Mouse (Mus musculus) induced T-regulatory cell, adult 2 months (primary cell): ENCODE measurements around the gene Cdca5.

Experiments
- DNase-seq: peaks from one replicate; pipeline ENCODE4 v3.0.0-alpha.2; 2012; ENCODE audit warnings: low read depth

Gene Cdca5

DNA sequence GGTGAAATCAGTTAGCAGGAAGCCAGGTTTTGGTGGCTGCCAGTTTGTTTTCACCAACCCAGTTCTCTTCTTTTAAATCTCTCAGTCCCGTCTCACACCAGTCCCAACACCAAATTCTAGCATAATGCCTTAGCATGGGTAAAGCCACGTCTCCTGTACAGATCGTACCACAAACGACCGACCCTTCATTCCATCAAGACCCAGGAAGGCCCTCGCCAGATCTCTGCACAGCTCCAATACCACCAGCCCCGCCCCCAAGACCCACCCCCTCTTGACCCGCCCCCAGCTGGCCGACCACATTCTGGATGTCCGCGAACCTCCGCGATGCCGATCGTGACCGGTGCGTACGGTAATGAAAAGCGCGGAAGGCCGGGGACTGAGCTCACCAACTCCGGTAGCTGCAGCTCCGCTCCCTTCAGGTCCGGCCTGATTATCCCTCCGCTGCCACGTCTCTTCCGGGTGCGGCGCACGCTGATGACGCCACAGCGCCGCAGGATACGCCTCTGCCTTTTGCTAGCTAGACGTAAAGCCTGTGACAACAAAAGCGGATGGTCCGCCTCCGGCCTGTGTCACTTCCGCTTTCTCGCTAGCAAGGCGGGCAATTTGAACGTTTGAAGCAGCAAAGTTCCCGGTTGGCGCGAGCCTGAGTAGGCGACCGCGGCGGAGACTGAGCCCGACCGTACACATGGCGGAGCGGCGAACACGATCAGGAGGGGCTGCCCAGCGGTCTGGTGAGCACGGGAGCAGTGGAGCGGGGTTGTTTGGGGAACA, at the start of gene Cdca5, which contains the start of gene Zfpl1:
Gene Cdca5, plus strand, starts transcription at position 506 of the 771 bp plus-strand sequence.
Gene Zfpl1, minus strand, starts transcription at position 479 of the 771 bp plus-strand sequence.
- DNase-seq = peak; percentile 99

- no peak for DNase-seq
These were observed 48.7 kb upstream of the Cdca5 start for GRCm38 (mm10) chr19:6035966-6036585.

DNA sequence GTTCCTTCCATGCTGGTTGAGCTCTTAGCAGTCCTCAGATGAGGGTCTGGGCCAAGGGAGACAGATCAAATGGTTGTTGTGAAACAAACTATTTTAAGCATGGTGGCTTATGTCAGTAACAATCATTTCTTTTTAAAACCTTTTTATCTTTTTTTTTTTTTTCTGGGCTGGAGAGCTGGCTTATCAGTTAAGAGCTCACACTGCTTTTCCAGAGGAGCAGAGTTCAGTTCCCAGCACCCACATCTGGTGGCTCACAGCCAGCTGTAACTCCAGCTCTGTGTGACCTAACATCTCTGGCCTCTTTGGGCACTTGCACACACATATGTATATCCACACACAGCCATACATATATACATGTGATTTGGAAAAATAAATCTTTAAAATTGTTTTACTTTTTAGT, 47.1 kb upstream of the Cdca5 start:
- DNase-seq = no peak

DNA sequence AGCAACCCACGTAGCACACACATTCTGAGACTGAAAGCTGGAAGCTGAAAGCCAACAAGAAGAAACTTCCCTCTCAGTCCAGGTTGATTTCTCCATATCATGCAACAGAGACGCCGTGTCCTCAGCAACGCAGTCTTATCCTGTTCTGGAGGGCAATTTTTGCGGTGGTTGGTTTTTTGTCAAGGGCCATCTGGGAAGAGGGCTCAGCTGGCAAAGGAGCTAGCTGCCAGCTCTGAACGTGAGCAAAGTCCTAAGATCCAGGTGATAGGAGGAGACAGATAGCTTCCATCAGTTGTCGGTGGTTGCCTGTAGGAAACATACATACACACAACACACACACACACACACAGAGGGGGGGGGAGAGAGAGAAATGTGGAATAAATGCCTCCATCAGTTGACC, 46.5 kb upstream of the Cdca5 start:
- DNase-seq = no peak

DNA sequence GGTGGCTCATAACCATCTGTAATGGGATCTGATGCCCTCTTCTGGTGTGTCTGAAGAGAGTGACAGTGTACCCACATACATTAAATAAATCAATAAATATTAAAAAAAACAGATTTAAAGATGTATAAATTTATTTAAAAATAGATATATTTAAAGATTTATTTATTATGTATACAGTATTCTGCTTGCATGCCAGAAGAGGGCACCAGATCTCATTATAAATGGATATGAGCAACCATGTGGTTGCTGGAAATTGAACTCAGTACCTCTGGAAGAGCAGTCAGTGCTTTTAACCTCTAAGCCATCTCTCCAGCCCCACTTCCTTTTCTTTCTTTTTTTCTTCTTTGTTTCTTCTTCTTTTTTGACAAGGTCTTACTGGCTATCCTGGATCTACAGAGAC, 44.8 kb upstream of the Cdca5 start:
- DNase-seq = peak; percentile 61

- no peak for DNase-seq
These were observed 42.5 kb upstream of the Cdca5 start for GRCm38 (mm10) chr19:6042293-6042692.

- DNase-seq = peak; percentile 80
These were observed 40.7 kb upstream of the Cdca5 start for GRCm38 (mm10) chr19:6044102-6044501.

- peak; percentile 86 for DNase-seq
These were observed 39.2 kb upstream of the Cdca5 start for GRCm38 (mm10) chr19:6045366-6046293.

DNA sequence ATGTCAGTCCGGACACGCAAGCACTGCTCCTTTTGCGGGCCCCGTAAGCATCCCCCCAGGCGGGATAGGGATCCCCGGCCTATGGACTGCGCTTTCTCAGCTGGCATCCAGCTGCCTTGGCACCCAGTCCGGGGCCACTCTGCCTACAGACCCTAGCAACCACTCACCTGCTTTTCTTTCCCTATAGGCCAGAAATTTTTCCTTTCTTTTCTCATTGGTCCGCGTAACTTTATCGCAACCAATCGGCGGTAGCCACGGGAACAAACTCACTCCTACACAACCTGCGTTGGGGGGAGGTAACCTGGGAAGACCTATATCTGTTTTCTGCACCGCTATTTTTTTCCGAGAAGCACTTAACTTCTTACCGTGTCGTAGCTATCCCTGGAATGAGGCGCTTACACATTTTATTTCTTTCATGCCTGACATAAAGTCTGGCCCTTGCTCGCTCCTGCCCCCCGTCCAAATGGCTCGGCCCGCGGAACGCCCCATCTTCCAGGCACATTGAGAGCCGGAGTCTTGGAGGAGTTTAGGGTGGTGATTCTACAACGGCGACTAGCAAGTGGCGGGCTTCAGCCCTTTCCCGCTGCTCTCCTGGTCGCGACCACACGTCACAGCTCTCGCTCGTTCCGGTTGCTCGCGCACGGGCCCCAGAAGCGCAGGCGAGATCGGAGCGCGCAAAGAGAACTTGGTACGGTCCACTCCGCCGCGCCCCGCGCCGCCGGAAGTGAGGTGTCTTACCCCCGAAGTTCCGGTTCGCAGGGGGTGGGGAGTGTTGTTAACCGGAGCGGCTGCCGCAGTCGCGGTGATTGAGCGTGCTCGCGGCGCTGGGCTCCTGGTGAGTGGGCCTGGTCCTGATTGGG, 38.3 kb upstream of the Cdca5 start, which contains the start of gene Syvn1:
Gene Syvn1, plus strand, starts transcription at position 283 of the 860 bp plus-strand sequence.
- DNase-seq = peak; percentile 98

GRCm38 (mm10) chr19:6047154-6047898, 37.5 kb upstream of the Cdca5 start:
- no peak for DNase-seq

DNA sequence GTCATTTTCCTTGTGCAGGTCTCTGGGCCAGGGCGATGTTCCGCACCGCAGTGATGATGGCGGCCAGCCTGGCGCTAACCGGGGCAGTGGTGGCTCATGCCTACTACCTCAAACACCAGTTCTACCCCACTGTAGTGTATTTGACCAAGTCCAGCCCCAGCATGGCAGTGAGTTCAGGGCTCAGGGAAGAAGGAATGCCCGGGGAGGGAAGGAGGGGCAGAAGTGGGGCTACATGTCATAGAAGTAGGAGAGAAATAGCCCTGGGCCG, 37.0 kb upstream of the Cdca5 start:
- DNase-seq = no peak

- no peak for DNase-seq
These were observed 35.9 kb upstream of the Cdca5 start for GRCm38 (mm10) chr19:6048681-6049410.

DNA sequence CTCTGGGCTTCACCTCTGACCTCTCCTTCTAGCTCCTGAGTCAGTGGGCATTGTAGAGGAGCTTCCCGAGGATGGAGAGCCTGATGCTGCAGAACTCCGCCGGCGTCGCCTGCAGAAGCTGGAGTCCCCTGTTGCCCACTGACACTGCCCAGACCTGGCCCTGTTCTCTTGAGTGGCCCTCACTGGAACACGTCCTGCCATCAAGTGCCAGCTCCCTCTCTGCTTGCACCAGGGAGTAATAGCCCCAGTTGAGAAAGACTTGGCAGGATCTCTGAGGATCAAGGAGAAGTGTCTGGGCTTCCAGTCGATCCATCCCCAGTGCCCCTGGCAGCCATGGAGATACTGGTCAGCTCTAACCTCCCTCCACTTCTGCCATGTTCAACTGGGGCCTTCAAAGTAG, 32.3 kb upstream of the Cdca5 start:
- no peak for DNase-seq

GRCm38 (mm10) chr19:6054296-6054695, 30.5 kb upstream of the Cdca5 start:
- DNase-seq = no peak

DNA sequence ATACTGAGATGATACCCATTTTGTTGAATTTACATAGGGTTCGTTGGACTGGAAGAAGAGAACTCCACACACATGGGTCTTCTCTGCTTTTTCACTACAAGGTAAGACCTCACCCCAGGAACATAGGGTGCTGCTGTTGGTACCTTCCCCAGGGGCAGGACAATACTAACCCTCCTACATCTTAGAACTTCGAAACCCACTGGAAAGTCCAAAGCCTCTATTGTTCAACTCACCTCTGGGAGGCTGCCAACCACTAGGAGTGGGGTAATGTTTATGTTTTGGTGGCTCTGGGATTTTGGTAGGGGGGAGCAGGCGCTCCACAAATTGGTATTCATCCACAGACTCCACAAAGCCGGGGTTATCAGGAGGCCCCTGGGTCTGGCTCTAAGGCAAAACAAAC, 28.1 kb upstream of the Cdca5 start:
- DNase-seq = no peak

- peak; percentile 98 for DNase-seq
These were observed 27.3 kb upstream of the Cdca5 start, which contains the start of the genes Mrpl49 and Fau for GRCm38 (mm10) chr19:6057313-6058096. Gene Mrpl49, minus strand, starts transcription at chr19:6057785. Gene Fau, plus strand, starts transcription at chr19:6057844.

GRCm38 (mm10) chr19:6058513-6058912, 26.3 kb upstream of the Cdca5 start:
- DNase-seq = peak; percentile 29

GRCm38 (mm10) chr19:6058966-6059365, 25.8 kb upstream of the Cdca5 start:
- DNase-seq = peak; percentile 23

GRCm38 (mm10) chr19:6061021-6061533, 23.7 kb upstream of the Cdca5 start, which contains the start of gene Znhit2:
Gene Znhit2, plus strand, starts transcription at chr19:6061192.
- peak; percentile 98 for DNase-seq
